Mouse (Mus musculus) kidney, adult 11 months (tissue): ENCODE data around the gene Slc32a1.

Source experiments
- DNase-seq: peaks from one replicate; pipeline ENCODE4 v3.0.0; 2022

The Slc32a1 gene

DNA sequence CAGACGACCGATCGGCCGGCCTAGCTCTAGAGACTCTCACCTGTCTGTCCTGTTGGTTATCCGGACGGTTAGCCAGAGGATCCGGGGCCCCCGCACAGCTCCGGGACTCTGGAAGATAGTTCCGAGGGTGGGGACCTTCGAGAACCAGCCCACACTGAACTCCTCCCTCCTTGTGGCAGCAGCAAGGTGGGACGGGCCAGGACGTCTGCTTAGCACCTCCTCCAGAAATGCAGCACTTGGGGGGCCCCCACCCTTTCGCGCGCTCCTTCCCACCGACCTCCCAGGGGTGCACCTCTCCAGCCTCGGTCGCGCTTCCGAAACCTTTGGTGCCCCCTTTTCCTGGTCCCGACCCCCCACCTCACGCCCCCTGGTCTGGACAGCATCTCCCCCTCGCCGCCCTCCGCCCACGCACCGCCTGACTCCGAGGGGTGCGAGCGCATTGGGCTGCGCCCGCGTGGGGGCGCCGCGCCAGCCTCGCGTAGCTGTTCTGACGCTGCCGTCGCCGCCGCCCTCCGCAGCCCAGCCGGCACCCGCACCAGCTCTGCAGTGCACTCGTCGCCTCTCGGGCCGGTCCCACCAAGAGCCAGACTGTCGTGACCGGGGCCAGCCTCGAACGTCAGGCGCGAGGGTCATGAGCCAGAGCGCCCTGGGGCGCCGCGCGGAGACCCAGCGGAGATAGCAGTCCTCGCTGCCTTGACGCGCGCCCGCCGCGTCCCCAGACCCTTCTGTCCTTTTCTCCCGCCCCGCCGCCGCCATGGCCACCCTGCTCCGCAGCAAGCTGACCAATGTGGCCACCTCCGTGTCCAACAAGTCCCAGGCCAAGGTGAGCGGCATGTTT is at the start of gene Slc32a1:
Slc32a1 (plus strand) TSS at position 280 of the 838 bp plus-strand sequence.
- DNase-seq = no peak

- DNase-seq = no peak
These were observed 49.8 kb upstream of the Slc32a1 start for GRCm38 (mm10) chr2:158560801-158561200.

- DNase-seq = no peak
These were observed 49.0 kb upstream of the Slc32a1 start for GRCm38 (mm10) chr2:158561371-158562144.

GRCm38 (mm10) chr2:158570421-158571081 is 40.0 kb upstream of the Slc32a1 start:
- peak; percentile 31 for DNase-seq

DNA sequence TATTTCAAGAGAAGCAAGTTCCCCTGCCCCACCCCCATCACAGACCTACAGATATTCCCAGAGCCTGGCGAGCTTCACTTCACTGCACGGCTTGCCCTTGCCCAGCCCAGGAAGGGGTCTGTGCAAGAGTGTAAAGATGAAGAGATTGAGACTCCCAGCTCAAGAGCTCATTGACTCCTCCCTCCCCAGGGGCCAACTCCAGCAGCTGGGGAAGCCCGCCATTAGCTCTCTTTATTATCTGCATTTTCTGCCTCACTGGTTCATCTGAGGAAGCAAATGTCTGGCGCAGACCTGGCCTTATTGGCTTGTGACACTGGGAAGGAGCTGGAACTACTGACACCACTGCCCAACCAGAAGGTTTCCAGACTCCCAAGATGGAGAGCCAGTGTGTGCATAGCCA is 30.6 kb upstream of the Slc32a1 start:
- DNase-seq = no peak

- no peak for DNase-seq
These were observed 25.8 kb upstream of the Slc32a1 start for GRCm38 (mm10) chr2:158584621-158585358.

- DNase-seq = no peak
These were observed 21.9 kb upstream of the Slc32a1 start for GRCm38 (mm10) chr2:158588524-158589271.

GRCm38 (mm10) chr2:158590495-158590894 is 20.1 kb upstream of the Slc32a1 start:
- no peak for DNase-seq

DNA sequence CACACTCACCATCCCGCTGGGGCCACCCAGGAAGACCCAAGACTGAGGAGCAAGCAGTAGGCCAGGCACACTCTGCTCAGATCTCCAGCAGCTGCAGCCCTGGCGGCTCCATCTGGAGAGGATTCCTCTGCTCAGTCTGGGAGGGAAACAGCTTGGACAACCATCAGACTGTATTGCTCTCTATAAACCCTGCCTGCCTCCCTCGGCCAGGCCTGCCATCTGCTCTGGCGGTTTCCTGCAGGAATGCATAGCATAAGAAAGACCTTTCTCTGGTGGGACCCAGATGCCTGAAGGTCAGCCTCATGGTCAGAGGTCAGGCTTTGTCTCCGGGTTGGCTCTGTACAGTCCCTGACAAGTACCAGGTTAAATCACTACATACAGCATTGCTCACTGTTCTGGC is 19.3 kb upstream of the Slc32a1 start:
- DNase-seq = no peak

- no peak for DNase-seq
These were observed 17.2 kb upstream of the Slc32a1 start for GRCm38 (mm10) chr2:158593371-158593770.

GRCm38 (mm10) chr2:158595103-158595502 is 15.5 kb upstream of the Slc32a1 start:
- peak; percentile 44 for DNase-seq

DNA sequence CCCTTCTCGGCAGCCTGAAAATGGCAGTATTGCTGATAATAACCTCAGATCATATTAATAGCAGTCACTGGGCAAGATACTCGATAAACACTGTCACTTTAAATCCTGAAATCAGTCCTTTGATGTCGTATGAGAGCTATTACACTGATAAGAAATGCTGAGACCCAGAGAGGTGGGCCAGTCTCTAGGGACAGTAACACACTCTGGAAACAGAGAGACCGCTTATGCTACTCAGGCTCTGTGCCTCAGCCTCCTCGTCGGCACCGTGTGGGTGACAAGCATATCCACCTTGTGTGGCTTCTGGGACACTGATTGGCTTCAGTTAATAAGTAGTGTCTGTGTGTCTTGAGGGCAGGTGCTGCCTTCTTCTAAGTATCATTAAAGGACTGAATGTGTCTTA is 15.0 kb upstream of the Slc32a1 start:
- DNase-seq = no peak

- DNase-seq = no peak
These were observed 13.8 kb upstream of the Slc32a1 start for GRCm38 (mm10) chr2:158596803-158597202.

GRCm38 (mm10) chr2:158600517-158600916 is 10.1 kb upstream of the Slc32a1 start:
- no peak for DNase-seq

- DNase-seq = no peak
These were observed 9.2 kb upstream of the Slc32a1 start for GRCm38 (mm10) chr2:158601326-158601725.

DNA sequence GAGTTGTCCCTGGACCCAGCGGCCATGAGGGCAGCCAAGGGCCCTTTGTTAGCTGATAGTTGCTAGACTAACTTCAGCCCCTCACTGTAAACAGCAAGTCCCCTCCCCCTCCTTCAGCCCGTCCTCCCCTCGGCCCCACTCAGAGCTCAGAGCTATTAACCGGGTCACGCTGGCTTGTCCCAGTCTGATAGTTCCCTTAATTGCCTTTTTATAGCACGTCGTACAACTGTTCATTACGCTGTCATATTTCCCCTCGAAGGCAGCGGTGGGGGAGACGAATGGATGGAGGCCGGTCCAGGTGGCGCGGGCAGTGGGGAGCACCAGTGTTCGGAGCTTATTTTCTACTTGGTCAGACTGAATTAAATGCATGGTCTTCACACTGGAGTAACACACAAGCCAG is 7.9 kb upstream of the Slc32a1 start:
- DNase-seq = no peak

GRCm38 (mm10) chr2:158606511-158606964 is 4.0 kb upstream of the Slc32a1 start:
- DNase-seq = no peak

- no peak for DNase-seq
These were observed 886 bp upstream of the Slc32a1 start for GRCm38 (mm10) chr2:158609681-158610080.

GRCm38 (mm10) chr2:158611326-158611719 is 756 bp downstream of the Slc32a1 start:
- DNase-seq = no peak

DNA sequence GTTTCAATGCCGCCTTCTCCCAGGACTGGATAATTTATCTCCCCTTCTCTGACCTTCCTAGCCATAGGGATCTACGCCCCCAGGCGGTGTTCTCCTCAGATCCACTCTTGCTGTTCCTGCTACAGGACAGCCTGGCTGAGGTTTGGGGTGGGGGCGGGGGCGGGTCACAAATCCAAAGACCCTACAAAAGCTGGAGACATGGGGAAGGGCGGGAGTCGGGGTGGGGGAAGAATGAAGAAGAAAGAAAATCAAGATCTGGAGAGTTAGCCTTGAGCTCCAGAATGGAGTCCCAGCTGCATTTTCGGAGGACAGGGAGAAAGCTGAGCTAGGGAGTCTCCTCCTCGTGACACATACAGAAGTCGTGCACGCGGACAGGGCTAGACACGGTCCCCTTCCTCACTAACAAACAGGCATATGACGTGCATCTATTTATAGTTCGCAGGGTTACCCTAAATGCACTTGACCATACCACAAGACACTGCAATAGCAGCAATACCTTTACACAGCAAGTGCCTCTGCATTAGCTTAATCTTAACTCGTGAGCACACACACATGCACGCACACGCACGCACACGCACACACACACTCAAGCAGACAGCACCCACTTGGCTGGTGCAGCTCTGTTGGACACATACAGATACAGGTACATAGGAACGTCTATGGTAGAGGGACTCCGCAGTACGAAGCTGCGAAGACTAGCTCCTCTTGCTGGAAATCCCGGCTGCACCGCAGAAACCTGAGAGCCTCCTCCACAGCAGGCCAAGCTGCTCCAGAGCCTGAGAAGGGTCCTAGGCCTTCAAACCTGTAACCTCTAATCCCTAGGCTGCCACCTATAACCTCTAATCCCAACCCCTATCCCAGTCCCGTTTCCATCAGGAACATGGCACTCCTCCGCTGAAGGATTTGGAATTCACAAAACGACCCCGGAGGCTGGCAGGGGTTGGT is 1.4 kb downstream of the Slc32a1 start:
- DNase-seq = no peak
